Mouse (Mus musculus) cerebellum, adult 11 months (tissue): ENCODE data around the gene Golim4.
"Not testable (repeated sequence)": the region's sequence is repeated elsewhere in the genome, so short reads cannot be mapped to it uniquely, and the experiment has no call there.

Source experiments
- DNase-seq: peaks from one replicate; pipeline ENCODE4 v3.0.0; 2022

The Golim4 gene

DNA sequence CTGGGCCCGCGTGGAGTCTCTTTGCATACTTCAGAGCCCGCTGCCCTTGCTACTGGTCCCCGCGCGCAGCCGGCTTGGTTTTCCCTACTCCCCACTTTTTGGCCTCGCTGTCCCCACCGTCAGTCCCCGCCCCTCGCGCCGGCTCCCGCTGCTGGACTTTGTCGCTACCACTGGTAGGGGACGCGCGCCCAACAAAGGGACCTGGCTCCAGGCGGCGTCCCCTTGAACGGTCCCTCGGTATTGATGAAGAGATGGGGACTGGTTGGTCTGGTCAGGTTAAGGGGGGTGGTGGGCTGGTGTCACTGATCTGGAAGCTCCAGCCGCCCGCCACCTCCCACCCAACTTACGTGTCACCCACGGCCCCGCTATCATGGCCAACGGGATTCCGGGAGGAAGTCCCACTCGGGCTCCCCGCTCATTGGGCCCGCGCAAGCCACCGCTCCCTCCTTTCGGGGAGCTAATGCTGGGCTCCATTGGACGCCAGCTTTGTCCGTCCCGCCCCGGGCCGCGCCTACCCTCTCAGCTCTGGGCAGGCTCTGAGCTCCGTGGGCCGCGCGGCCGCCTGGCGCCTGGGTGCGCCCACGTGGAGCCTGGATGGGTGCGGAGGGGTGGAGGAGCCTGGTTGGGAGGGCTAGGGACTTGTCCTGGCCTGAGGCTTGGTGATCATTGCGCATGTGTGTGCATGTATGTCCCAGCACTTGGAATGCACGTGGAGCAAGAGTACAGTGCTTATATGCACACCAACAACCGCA lies at the start of gene Golim4:
TSS of gene Golim4 (minus strand) at position 399 of the 752 bp plus-strand sequence.
- peak; percentile 74 for DNase-seq

- no peak for DNase-seq
Measured at GRCm38 (mm10) chr3:76005621-76006020, 48.9 kb upstream of the Golim4 start.

- DNase-seq: peak; percentile 22
Measured at GRCm38 (mm10) chr3:76001156-76001555, 44.4 kb upstream of the Golim4 start.

DNA sequence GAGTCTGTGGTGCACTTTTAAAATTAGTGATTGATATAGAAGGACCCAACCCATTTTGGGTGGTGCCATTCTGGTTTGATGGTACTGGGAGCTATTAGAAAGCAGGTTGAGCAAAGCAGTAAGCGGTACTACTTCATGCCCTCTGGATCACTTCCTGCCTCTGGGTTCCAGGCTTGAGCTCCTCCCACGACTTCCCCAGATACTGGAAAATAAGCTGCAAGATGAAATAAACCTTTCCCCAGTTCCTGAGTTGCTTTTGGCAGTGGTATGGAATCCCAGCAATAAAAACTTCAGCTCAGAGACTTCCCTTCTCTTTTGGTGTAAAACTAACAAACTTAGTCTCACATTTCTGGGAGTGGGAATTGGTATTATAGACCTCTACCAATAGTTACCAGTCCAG lies 43.7 kb upstream of the Golim4 start:
- DNase-seq: no peak

DNA sequence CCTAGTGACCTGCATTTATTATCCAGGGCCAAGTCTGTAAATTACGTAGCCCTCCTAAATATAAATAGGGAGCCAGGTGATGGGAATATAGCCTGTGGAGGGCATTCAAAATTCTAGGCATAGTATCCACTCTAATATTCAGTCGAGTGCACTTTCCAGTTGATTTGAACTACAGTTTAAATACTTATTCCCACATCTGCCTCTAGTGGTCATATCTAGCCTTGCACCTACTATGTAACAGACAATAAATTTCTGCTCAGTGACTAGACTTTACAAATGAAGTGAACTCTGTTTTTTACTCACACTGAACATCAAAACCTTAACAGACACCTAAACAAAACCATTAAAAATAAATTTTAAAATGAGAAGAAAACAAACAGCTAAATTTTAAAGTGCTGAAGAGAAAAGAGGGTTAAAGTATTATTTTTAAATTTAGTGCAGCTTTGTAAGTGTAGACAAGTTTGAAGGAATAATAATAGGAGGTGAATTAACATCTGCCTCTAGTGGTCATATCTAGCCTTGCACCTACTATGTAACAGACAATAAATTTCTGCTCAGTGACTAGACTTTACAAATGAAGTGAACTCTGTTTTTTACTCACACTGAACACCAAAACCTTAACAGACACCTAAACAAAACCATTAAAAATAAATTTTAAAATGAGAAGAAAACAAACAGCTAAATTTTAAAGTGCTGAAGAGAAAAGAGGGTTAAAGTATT lies 24.4 kb upstream of the Golim4 start:
- not testable (repeated sequence) for DNase-seq

- DNase-seq: not testable (repeated sequence)
Measured at GRCm38 (mm10) chr3:75962784-75963772, 6.3 kb upstream of the Golim4 start.

GRCm38 (mm10) chr3:75955661-75956491 lies 873 bp downstream of the Golim4 start:
- no peak for DNase-seq

DNA sequence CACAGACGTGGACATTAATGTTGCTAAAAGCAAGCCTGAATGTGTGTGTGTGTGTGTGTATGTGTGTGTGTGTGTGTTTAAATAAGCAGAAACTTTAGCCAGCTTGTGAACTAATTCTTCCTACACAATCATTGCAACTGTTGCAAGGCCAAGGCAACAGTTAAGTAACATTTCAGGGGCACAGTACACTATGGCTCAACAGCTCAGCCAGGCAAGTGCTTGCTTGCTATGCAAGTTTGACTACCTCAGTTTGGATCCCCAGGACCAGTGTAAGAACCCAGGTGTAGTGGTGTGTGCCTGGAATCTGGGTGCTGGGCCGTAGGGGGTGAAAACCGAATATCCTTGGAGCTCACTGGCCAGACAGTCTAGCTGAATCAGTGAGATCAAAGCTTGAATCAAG lies 2.6 kb downstream of the Golim4 start:
- DNase-seq: no peak

DNA sequence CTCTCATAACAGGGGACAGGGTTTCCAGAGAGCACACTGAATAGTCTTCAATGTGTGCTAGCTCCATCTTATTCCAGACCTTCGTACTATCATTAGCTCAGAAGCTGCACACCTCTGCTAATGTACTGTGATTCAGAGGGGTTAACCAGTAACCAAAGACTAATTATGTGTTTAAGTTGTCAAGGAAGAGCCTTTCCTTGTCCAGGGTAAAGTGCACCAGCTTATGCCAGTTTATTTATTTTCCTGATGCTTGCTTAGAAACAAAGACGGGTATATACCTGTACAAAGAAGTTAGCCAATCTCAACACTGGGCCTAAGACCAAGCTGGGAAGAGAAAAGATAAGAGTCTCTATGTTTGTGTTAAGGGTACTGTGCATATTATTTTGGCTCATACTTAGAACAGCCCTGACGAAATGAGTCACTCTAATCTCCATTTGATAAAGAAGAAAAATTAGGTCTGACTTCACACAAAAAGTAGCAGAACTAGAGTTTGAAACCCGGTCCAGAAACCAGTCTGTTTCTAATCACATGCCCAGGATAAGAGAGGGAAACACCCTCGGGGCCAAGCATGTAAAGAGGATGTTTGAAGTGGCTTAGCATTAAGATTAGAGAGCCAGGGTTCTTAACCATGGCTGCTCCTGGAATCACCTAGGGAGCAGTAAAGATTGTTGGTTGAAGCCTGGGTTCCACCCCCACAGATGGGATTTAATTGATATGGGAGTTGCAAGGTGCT lies 4.3 kb downstream of the Golim4 start:
- no peak for DNase-seq

DNA sequence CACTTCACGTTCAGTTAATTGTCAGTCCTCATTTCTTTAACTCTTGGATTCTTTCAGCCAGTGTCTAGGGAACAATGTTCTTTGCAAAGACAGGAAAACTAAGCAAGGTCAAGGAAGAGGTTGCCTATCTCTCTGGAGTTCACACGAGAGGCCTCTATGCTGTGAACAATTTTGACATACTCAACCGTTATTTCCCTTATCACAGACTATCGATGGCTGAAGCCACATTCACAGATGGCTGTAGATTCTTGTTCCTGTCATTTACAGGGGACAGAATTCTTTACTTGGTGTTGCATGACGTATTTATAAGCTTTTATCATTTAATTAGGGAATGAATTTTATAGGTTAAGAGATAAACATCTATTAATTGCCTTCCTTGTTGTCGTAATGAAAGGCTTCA lies 5.9 kb downstream of the Golim4 start:
- no peak for DNase-seq

GRCm38 (mm10) chr3:75949358-75949757 lies 7.4 kb downstream of the Golim4 start:
- no peak for DNase-seq

DNA sequence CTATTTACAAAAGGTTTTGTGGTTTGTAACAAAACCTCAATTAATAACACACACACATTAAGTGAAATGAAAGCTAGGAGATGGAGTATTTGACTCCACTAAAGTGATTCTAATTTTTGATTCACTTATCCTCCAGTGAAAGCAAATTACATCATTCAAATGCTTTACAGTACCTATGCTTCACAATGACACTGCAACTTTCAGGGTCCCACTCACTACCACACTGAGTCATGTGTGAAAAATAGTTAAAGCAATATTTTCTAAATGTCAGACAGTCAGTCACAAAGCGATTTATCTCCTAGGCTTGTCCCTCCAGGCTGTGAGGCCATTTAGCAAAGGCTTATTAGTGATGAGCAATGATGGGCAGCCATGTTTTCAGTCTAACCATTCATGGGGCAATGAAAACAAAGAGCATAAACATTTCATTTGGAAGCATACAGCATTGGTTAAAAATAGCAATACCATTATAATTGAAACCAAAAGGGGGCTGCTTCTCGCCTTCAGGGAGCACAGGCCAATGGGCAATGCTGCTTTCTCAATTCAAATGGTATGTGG lies 8.1 kb downstream of the Golim4 start:
- DNase-seq: no peak

- DNase-seq: no peak
Measured at GRCm38 (mm10) chr3:75948003-75948402, 8.7 kb downstream of the Golim4 start.

- DNase-seq: peak; percentile 43
Measured at GRCm38 (mm10) chr3:75942303-75943060, 14.3 kb downstream of the Golim4 start.

DNA sequence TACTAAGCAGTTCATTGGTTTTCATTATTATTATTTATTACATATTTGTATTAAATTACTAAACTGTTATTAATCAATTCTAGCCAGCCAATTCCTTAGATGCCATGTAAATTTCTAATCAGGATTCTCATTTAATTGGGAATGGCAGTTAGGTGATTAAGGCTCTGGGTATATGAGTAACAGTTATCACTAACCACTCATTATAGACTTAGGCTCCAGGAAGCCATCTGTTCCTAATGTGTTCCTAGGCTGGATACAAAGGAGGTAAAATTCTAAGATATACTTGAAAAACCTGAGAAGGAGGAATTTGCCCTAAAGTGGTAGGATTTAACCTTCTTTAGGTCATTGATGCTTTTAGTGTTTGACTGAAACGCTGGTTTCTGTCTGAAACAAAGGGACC lies 14.9 kb downstream of the Golim4 start:
- no peak for DNase-seq

DNA sequence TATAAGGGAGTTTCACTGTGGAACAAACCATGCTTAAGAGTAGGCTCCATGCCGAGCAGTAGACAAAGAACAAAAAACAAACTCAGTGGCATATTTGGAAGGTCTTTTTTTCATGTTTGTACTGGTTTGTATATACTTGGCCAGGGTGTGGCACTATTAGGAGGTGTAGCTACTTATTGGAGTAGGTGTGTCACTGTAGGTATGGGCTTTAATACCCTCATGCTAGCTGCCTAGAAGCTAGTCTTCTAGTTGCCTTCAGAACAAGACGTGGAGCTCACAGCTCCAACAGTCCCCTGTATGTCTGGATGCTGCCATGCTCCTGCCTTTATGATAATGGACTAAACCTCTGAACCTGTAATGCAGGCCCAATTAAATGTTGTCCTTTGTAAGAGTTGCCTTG lies 20.6 kb downstream of the Golim4 start:
- DNase-seq: no peak

DNA sequence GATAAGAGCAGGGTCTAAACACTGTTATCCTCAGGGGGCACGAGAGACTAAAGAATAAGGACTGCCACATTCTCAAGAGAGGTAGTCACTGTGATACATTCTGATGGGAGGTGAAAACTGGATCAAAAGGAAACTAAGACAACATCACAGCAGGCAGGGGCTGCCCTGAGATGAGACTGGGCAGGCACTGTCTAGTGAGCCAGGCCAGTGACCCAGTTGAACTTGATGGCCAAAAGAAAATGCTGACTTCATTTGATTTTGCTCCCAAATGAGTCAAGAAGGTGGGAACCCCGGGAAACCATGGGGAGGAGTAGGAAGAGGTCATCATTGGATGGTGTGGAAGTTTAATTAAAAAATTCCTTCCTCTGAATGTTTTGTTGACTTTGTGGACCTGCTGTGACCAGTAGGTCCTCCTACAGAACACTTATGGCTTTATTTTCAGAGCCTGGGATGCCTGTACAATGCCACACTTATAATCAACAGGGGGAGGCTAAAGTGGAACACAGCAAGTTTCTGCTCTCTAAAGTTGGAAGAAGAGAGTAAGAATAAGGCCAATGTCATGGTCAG lies 26.0 kb downstream of the Golim4 start:
- DNase-seq: no peak

DNA sequence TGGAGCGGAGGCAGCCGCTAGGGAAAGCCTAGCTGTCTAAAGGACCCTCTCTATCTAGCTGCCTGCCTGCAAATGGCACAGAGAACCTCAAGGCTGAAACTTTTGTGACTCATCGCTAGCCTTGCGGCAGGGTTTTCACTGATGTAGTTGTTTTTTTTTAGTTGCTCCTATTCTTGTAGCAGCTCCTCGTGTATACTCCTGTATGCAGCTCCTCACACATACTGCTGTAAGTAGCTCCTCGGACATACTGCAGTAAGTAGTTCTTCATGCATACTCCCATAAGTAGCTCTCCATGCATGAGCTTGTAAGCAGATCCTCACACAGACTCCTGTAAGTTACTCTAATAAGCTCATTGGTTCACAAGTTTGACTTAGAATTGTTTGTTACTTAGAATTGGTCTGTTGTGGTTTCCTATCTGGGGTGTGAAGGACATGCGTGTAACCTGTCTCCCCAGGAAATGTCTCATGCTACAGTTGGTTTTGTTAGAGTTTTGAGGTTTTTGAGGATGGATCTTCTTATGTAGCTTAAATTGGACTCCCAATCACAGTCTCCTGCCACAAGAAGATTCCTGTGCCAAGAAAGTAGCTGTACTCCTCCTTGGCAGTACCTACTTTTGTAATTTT lies 26.7 kb downstream of the Golim4 start:
- no peak for DNase-seq

DNA sequence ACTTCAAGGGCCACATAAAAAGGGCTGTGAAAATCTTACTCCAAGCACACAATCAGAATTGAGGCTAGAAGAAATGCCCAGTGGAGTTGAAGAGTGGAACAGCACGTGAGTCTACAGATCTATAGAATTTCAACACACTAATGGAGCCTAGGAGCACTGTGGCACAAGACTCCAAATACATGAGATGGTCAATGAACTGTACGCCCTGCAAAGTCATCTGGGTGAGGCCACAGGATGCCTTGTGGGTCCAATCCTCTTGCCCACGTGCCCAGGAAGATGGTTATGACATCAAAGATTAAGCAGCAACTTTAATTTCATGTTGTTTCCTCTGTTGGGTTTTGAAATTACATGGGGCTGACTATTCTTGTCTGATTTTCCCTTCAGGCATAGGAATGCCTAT lies 30.4 kb downstream of the Golim4 start:
- no peak for DNase-seq

- DNase-seq: no peak
Measured at GRCm38 (mm10) chr3:75925123-75925522, 31.6 kb downstream of the Golim4 start.
